Mouse (Mus musculus) forebrain, embryonic 15.5 days (tissue): ENCODE measurements around the gene Cdkn1c. TPM values are rescaled to one million over a fixed set of nuclear protein-coding genes. Genes with fewer than 3 reads are reported as not detected.

Source experiments
- ATAC-seq: fragments of 200-750 bp; cut with Nextera tagmentation; replicated peaks from 2 replicates; pipeline ENCODE4 v1.8.0; 2017; ENCODE audit warnings: mild to moderate bottlenecking, moderate TSS enrichment, moderate library complexity
- H3K27ac ChIP-seq: fragments of 300-500 bp; sonication (generic); replicated peaks from 2 replicates; pipeline ENCODE4 v1.5.1; 2015; ENCODE audit warnings: mild to moderate bottlenecking, inconsistent platforms
- H3K27me3 ChIP-seq: fragments of 300-500 bp; sonication (generic); 2 replicates; pipeline ENCODE4 v1.6.1; 2015; ENCODE audit warnings: inconsistent platforms
- H3K36me3 ChIP-seq: fragments of 300-500 bp; sonication (generic); 2 replicates; pipeline ENCODE4 v1.6.1; 2015; ENCODE audit warnings: mild to moderate bottlenecking, inconsistent platforms
- H3K4me1 ChIP-seq: fragments of 300-500 bp; sonication (generic); 2 replicates; pipeline ENCODE4 v1.6.1; 2015; ENCODE audit warnings: inconsistent platforms
- H3K4me2 ChIP-seq: fragments of 300-500 bp; sonication (generic); replicated peaks from 2 replicates; pipeline ENCODE4 v1.6.1; 2015; ENCODE audit warnings: mild to moderate bottlenecking, inconsistent platforms
- H3K4me3 ChIP-seq: fragments of 300-500 bp; sonication (generic); 2 replicates; pipeline ENCODE4 v1.5.1; 2015; ENCODE audit warnings: mild to moderate bottlenecking, inconsistent platforms
- H3K9ac ChIP-seq: fragments of 300-500 bp; sonication (generic); replicated peaks from 2 replicates; pipeline ENCODE4 v1.6.1; 2015; ENCODE audit warnings: mild to moderate bottlenecking, inconsistent platforms
- H3K9me3 ChIP-seq: fragments of 300-500 bp; sonication (generic); 2 replicates; pipeline ENCODE4 v1.6.1; 2016; ENCODE audit warnings: inconsistent platforms
- WGBS: fragments of 180-500 bp; shearing (Covaris S2); methylation state at CpG from one replicate; pipeline ENCODE4 v1.1.7; 2015; ENCODE audit warnings: mixed read lengths; 5-methylcytosine and 5-hydroxymethylcytosine counted together
- polyA plus RNA-seq: library from polyadenylated mRNA; unstranded; fragments of >200 nt; fragmentation: Nextera tagmentation; extraction: Ambion mirVana; gene quantifications from 2 replicates; pipeline ENCODE4 v1.2.1, GENCODE M21; 2015

Gene Cdkn1c
- polyA plus RNA-seq, 1 experiment from 2014 or later: 139 TPM

DNA sequence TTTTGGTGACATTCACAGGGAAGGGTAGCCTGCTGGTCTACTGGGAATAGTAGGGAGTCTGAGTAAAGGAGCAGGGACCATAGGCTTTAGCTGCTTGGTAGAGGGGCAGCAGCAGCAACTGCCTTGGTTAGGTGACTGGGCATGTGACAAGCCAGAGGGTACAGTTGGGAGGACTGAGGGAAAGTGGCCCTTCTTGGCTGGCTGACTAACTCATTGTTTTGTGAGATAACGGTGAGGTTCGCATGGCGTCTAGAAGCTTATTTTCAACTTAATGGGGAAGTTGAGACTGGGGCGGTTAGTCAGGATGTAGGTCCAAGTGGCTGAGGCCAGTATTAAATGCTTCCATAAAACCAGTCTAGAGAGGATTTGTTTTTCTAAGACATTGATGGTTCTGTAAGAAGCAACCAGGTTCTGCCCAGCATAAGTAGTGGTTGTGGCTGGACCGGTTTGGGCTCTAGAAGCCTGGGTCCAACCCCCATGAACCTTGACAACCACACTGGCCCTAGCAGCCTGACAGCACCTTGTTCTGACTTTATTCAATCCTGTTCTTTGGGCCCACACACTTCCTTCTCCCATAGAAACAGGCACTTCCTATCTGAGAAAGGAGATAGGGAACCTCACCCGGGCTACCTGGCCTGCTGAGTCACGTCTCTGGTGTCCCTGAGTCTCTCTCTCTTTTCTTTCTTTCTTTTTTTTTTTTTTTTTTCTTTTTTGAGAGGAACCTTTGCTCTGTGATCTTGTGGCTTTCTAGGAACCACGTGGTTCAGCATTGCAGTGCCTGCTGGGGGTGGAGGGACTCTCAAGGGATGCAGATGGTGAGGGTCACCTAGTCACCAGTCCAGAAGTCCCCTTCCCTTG lies 34.5 kb upstream of the Cdkn1c start:
- H3K27me3 ChIP-seq: peaks cover 9% of the 10 kb centered on the region
- H3K4me2 ChIP-seq: no peak overlapping the region
- H3K9ac ChIP-seq: no peak overlapping the region
- no peaks in the 10 kb centered on the region for H3K36me3 ChIP-seq
- H3K4me1 ChIP-seq: no peaks in the 10 kb centered on the region
- WGBS: 77% methylated on average over 8 of the region's 8 CpGs
- H3K4me3 ChIP-seq: no peak overlapping the region
- H3K27ac ChIP-seq: no peak overlapping the region
- H3K9me3 ChIP-seq: no peaks in the 10 kb centered on the region
- ATAC-seq: no peak

DNA sequence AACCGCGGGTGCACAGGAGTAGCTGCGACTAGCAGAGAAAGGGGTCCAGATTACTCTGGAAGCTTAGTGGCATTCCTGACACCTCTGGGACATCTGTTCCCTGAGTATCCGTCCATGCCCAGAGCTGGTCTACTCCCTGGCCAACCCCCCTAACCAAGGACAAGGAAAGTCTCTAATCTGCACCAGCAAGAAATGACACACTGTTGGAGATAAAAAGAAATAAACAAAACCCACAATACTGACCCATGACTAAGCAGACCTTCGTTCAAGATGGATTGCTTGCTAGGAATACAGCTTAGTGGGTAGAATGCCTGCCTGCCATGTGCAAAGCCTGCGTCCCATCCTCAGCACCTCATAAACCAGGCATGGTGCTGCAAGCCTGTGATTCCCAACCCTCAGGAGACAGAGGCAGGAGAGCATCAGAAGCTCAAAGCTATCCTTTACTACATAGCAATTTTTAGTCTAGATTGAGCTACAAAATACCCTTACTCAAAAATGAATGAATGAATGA lies 32.8 kb upstream of the Cdkn1c start:
- WGBS: 94% methylated on average over 6 of the region's 6 CpGs

DNA sequence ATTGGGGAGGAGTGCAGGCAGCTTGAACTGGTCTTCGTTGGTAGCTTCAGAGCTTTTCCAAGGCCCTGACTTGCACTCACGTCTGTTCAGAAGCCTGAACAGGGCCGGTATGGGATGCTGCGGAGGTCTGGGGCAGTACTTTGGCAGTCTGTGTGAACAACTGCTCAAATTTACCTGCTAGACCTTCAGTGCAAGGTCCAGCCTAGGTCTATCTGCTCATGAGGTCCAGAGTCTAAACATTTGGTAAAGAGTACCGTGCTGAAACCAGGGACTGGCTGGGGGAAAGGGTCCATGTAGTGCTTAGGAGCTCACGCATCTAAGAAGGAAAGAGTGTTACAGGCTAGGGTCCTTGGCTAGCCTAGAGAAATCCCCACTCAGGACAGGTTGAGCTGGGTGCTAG lies 28.9 kb upstream of the Cdkn1c start:
- WGBS: 78% methylated on average over 6 of the region's 6 CpGs
- ATAC-seq: no peak
- no peak overlapping the region for H3K4me3 ChIP-seq
- H3K9me3 ChIP-seq: no peaks in the 10 kb centered on the region
- H3K4me2 ChIP-seq: no peak overlapping the region
- H3K27me3 ChIP-seq: no peaks in the 10 kb centered on the region
- no peaks in the 10 kb centered on the region for H3K4me1 ChIP-seq
- H3K36me3 ChIP-seq: no peaks in the 10 kb centered on the region
- H3K27ac ChIP-seq: no peak overlapping the region
- no peak overlapping the region for H3K9ac ChIP-seq

More for the DNA sequence above, 32.8 kb upstream of the Cdkn1c start:
- Histone ChIP-seq H3K36me3 (no peaks in the 10 kb centered on the region), H3K9me3 (no peaks in the 10 kb centered on the region), H3K27me3 (no peaks in the 10 kb centered on the region), H3K9ac (no peak overlapping the region), H3K27ac (no peak overlapping the region), H3K4me1 (no peaks in the 10 kb centered on the region), H3K4me3 (no peak overlapping the region), H3K4me2 (no peak overlapping the region)
- no peak for ATAC-seq

DNA sequence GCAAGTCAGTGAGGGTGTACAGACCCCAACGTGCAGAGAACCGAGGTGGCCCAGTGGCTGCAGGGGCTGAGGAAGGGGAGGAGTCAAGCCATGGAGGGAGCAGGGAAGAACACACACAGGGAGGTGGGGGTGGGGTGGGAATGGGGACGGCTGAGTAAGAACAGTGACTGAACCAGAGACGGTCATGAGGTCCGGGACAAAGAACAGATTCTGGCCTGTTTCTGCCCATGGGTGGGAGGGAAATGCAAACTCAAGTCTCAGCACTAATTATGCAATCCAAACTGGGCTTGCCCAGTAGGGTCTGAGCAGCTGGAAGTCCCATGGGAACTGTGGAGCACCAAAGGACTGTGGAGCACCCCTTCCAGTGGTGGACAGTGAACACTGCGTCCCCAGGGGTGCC lies 21.7 kb upstream of the Cdkn1c start:
- Histone ChIP-seq H3K27me3 (no peaks in the 10 kb centered on the region), H3K9ac (no peak overlapping the region), H3K36me3 (no peaks in the 10 kb centered on the region), H3K9me3 (no peaks in the 10 kb centered on the region), H3K27ac (no peak overlapping the region), H3K4me3 (no peak overlapping the region), H3K4me1 (no peaks in the 10 kb centered on the region), H3K4me2 (no peak overlapping the region)
- ATAC-seq: no peak
- WGBS: 6% methylated on average over 6 of the region's 6 CpGs

DNA sequence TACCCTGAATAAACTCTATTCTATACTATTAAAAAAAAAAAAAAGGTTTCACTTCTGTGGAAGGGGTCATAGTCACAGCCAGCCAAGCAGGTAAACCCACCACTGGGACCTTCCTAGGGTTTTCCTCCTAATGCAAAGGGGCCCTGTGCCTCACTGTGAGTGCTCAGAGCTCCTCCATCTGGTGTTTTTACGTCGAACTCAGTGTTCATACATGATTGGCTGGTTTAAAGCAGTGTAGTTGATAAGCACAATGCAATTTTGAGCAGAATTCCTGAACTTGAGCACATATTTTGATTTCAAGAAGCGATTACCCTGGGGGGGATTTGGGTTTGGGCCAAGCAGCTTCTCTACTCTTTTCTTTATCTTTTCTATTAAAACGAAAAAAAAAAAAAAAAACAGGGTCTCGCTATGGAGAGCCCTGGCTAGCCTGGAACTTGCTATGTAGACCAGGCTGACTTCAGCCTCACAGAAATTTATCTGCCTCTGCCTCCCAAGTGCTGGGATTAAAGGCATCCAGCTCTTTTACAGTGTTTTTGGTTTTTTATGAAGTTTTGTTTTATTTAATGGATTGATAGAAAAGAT lies 21.0 kb upstream of the Cdkn1c start:
- H3K4me2 ChIP-seq: no peak overlapping the region
- H3K4me3 ChIP-seq: no peak overlapping the region
- ATAC-seq: no peak
- no peaks in the 10 kb centered on the region for H3K27me3 ChIP-seq
- H3K36me3 ChIP-seq: no peaks in the 10 kb centered on the region
- no peak overlapping the region for H3K9ac ChIP-seq
- WGBS: 40% methylated on average over 5 of the region's 5 CpGs
- H3K4me1 ChIP-seq: no peaks in the 10 kb centered on the region
- no peaks in the 10 kb centered on the region for H3K9me3 ChIP-seq
- no peak overlapping the region for H3K27ac ChIP-seq

DNA sequence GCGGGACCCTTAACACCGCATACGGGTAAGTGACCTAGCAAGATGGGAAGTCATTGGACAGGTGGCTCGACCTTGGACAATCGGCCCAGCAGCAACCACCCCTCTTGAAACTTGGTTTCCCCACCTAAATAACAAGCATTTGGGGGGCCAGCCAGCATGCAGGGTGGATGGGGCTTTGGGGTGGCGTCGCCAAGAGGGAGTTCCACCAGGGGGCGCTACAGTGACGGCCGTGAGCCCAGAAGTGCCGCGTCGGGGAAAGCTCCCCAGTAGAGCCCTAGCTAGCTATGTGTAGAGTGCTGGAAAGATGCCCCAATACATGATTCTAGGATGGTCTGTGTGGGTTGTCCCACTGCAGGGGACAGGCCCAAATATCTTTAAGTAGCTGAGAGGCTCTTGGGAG lies 19.6 kb upstream of the Cdkn1c start:
- H3K4me1 ChIP-seq: no peaks in the 10 kb centered on the region
- H3K9ac ChIP-seq: no peak overlapping the region
- no peak overlapping the region for H3K4me2 ChIP-seq
- H3K27ac ChIP-seq: no peak overlapping the region
- H3K4me3 ChIP-seq: no peak overlapping the region
- no peaks in the 10 kb centered on the region for H3K9me3 ChIP-seq
- no peak for ATAC-seq
- H3K27me3 ChIP-seq: no peaks in the 10 kb centered on the region
- no peaks in the 10 kb centered on the region for H3K36me3 ChIP-seq
- WGBS: 33% methylated on average over 13 of the region's 13 CpGs

DNA sequence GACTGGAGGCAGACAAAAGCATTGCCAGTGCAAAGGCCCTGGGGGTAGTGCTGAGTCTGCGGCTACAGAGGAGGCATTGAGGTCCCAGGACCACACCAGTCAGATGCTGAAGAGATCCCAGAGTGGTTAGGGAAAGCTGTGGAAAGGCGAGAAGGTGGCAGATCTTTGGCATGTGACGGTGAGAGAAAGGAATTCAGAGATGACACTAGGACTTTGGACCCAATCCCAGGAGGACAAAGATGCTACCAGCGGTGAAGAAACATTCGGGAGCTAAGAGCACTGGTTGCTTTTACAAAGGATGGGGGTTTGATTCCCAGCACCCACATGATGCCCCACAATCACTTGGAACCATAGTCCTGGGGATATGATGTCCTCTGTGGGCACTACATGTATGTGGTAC lies 16.9 kb upstream of the Cdkn1c start:
- no peak for ATAC-seq
- Histone ChIP-seq H3K9ac (no peak overlapping the region), H3K27ac (no peak overlapping the region), H3K4me2 (no peak overlapping the region), H3K36me3 (no peaks in the 10 kb centered on the region), H3K4me1 (no peaks in the 10 kb centered on the region), H3K9me3 (no peaks in the 10 kb centered on the region), H3K4me3 (no peak overlapping the region), H3K27me3 (no peaks in the 10 kb centered on the region)
- WGBS: 88% methylated on average over 5 of the region's 5 CpGs

DNA sequence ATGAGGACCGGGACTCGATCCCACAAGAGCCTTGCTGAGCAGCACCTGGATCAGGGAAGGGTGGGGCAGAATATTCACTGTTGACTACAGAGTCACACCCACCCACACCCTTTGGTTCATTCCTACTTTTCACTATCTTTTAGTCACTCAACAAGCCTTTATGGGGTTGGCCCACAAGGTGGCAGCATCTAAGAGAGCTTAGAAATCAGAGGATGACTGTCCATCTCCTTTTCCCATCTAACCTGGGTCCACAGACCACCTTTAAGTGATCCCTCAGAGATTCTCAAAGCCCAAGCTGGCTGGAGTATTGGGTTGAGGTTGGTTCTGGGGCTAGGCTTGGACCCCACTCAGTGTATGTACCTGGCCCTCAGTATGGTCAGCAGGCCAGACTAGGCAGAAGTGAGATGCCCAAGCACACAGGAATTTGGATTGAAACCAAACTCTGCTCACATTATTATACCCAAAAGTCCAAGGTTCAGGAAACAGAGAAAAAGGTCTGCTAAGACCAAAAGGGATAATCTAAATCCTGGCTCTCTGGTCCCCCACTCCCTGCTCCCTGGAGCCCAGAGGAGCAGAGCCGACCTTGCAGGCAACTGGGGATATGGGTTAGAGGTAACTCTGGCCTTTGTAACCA lies 16.0 kb upstream of the Cdkn1c start:
- no peaks in the 10 kb centered on the region for H3K9me3 ChIP-seq

DNA sequence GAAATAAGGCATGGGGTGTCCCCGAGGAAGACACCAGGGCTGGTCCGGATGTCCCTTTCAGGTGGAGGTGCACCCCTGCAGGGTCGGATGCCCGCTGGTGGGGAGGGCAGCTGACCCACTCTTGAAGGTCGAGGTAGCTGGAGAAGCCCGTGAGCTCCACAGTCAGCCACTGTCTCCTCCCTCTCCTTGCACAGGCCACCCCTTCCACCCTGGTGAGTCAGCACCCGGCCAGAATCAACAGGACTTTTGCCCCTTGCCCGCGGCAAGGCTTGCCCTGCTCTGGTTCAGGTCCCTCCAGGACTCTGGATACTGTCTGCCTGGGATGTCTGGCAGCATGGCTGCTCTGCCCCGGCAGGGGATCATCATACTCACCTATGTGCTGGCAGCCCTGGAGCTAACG lies 15.0 kb upstream of the Cdkn1c start:
- 74% methylated on average over 11 of the region's 11 CpGs for WGBS
- Histone ChIP-seq H3K27ac (no peak overlapping the region), H3K27me3 (no peaks in the 10 kb centered on the region), H3K9me3 (no peaks in the 10 kb centered on the region), H3K9ac (no peak overlapping the region), H3K36me3 (no peaks in the 10 kb centered on the region), H3K4me2 (no peak overlapping the region), H3K4me1 (no peaks in the 10 kb centered on the region), H3K4me3 (no peak overlapping the region)
- no peak for ATAC-seq

More for the DNA sequence above, 16.0 kb upstream of the Cdkn1c start:
- ATAC-seq: no peak
- 91% methylated on average over 3 of the region's 3 CpGs for WGBS
- no peak overlapping the region for H3K4me3 ChIP-seq
- no peak overlapping the region for H3K27ac ChIP-seq
- no peaks in the 10 kb centered on the region for H3K4me1 ChIP-seq
- H3K9ac ChIP-seq: no peak overlapping the region
- H3K27me3 ChIP-seq: no peaks in the 10 kb centered on the region
- no peak overlapping the region for H3K4me2 ChIP-seq
- no peaks in the 10 kb centered on the region for H3K36me3 ChIP-seq

DNA sequence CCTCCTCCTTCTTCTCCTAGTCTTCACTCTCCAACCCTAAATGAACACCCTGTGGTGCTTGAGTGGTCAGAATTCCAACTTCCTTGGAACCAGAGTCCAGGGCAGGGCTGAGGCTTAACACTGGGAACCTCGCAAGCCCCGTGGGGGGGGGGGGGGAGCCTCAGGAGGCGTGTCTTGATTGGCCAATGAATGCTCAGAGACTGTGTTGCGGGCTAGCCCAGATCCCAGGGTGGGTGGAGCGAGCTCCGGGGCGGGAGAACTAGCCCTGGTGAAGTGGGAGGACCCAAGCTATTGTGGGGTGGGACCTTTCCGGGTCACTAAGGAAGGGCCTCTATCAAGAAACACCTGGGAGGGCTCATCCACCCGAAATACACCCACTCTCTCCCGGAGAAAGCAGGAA lies 14.0 kb upstream of the Cdkn1c start:
- Histone ChIP-seq H3K4me2 (no peak overlapping the region), H3K9ac (no peak overlapping the region), H3K4me1 (peaks cover under 1% of the 10 kb centered on the region; the same call in 1 of the 2 replicates), H3K9me3 (no peaks in the 10 kb centered on the region), H3K4me3 (no peak overlapping the region), H3K27me3 (no peaks in the 10 kb centered on the region), H3K36me3 (no peaks in the 10 kb centered on the region), H3K27ac (no peak overlapping the region)
- no peak for ATAC-seq
- 49% methylated on average over 10 of the region's 10 CpGs for WGBS

DNA sequence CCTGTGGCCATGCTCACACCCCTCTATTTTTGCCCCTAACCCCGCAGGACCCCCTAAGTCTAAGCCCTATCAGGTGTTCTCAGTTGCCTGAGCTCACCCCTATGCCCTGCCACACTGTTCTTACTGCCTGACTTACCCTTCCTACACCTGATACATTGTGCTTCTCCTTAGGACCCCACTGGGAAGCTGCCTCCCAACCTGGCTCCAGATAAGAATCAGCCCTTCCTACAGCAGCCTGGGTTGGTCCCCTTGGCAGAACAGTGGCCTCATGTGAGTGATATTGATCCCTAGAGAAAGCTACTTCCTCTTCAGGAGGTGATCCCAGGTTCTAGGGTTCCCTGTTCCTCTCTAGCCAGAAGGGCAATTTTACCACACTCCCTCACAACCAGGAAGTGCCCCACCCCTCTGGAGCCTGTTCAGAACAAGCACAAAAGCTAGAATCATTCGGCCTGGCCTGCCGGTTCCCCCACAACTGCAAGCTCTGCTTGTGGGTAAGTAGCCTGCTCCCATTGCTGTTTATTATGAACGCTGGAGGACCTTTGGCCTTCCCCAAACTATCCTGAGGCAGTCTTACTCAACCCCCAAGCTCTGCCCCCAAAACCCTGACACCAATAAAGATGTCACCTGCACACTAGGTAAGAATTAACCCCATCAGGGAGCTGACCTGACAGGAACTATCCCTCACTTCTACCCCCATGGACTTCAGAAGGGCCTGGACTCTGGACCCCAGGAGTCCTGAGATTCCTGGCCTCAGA lies 12.7 kb upstream of the Cdkn1c start, which contains the start of gene Slc22a18:
Slc22a18 (plus strand) TSS at position 390 of the 755 bp plus-strand sequence.
- WGBS: 35% methylated on average over 4 of the region's 4 CpGs
- no peak within 1 kb of the TSS for H3K9ac ChIP-seq
- peaks cover 2% of the 10 kb centered on the region; the same call in 1 of the 2 replicates for H3K4me1 ChIP-seq
- H3K36me3 ChIP-seq: no peaks in the 10 kb centered on the region
- no peak within 1 kb of the TSS for H3K4me3 ChIP-seq
- H3K27ac ChIP-seq: no peak within 1 kb of the TSS
- H3K4me2 ChIP-seq: no peak within 1 kb of the TSS
- H3K27me3 ChIP-seq: no peaks in the 10 kb centered on the region
- no peak for ATAC-seq
- H3K9me3 ChIP-seq: no peaks in the 10 kb centered on the region
